Mouse (Mus musculus): ENCODE measurements around the gene Stk36. TPM values are rescaled to one million over a fixed set of nuclear protein-coding genes. Genes with fewer than 3 reads are reported as not detected.

Gene Stk36
- polyA plus RNA-seq, 1 experiment, result 0.12 TPM

DNA sequence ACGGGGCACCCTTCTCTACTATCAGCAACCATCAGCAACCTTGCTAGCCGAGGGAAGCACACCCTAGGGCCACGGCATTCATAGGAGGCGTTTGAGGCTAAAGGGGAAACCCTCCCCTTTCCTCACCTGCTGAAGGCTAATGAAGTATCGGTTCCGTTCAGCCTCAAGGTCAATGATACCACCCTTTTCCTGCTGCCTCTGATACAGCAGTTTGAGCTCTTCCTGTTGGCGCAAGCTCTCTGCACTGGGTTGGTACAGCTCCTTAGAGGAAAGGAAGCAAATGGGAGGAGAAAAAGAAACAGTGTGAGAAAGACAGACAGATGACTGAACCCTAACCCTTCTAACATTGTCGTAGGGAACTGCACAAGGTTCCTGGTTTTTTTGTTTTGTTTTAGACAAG, 6.8 kb upstream of the Stk36 start:
- TF ChIP-seq GATA1 (IDR thresholded peaks at IDR 0.05; ENCODE audit: borderline replicate concordance, low read length) (no peak), FLI1 (IDR thresholded peaks at IDR 0.05; ENCODE audit: low read length) (no peak)
- Histone ChIP-seq H3K4me1 (peaks cover 28% of the 10 kb centered on the region), H3K9me3 (no peaks in the 10 kb centered on the region), H3K4me3 (replicated peaks) (peak overlapping the region; percentile 78), H3K36me3 (replicated peaks; ENCODE audit: low read length) (peaks cover 84% of the 10 kb centered on the region), H3K27me3 (replicated peaks) (no peaks in the 10 kb centered on the region)

DNA sequence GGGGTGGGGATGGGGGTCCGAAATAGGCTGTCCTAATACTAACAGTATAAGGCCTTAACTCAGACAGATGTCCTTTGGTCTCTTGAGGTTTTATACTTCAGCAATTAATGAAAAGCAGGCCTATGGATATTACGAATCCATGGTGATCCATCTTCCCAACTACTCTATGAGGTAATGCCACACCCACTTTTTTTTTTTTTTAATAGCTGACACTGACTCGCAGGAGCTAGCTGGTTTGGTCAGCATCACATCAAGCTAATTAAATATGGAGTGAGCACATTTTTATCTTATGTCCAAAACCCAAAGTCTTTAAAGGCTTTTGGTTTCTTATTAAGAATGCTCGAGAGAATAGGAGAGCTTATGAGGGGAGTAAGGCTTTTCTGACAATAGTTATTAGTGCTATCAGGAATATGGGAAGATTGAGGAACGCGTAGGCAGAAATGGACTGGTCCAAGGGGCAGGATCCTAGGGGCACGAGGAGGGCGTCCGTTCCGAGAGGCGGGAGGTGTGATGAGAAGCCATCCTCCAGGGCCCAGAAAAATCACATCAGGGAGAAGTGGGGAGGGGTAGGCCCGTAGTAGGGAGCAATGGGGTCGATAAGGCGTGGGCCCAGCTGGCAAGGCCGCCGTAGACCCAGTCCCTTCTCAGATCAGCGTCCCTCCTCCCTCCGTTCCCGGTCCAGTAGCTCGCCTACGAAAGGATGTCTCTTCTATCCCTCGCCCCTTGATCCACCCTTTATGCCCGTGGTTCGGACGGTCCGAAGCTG, 561 bp upstream of the Stk36 start:
- peak overlapping the region; percentile 100 for H3K4me3 ChIP-seq (replicated peaks)
- no peaks in the 10 kb centered on the region for H3K9me3 ChIP-seq
- no peak for TF ChIP-seq FLI1 (IDR thresholded peaks at IDR 0.05; ENCODE audit: low read length)
- TF ChIP-seq GATA1 (IDR thresholded peaks at IDR 0.05; ENCODE audit: borderline replicate concordance, low read length), result no peak
- H3K27me3 ChIP-seq (replicated peaks), result no peaks in the 10 kb centered on the region
- peaks cover 29% of the 10 kb centered on the region for H3K36me3 ChIP-seq (replicated peaks; ENCODE audit: low read length)
- H3K4me1 ChIP-seq, result peaks cover 20% of the 10 kb centered on the region

DNA sequence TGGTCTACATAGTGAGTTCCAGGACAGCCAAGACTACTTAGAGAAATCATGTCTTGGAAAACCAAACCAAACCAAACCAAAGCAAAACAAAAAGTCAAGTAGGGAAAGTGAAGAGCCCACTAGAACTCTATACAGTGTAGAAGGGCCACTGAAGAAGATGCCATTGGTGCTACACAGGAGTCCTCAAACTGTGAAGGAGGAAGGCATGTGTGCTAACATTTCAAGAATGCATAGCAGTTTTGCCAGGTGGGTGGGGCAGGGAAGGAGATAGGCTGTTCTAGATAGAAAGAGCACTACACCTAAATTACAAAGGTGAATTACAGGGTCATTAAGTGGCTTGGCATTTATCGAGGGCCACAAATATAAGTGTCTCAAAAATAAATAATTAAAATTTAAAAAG, 22.9 kb downstream of the Stk36 start:
- no peak overlapping the region for H3K4me3 ChIP-seq (replicated peaks)
- no peaks in the 10 kb centered on the region for H3K9me3 ChIP-seq
- no peaks in the 10 kb centered on the region for H3K4me1 ChIP-seq
- H3K27me3 ChIP-seq (replicated peaks), result peaks cover 41% of the 10 kb centered on the region
- TF ChIP-seq GATA1 (IDR thresholded peaks at IDR 0.05; ENCODE audit: borderline replicate concordance, low read length), result no peak
- TF ChIP-seq FLI1 (IDR thresholded peaks at IDR 0.05; ENCODE audit: low read length), result no peak
- no peaks in the 10 kb centered on the region for H3K36me3 ChIP-seq (replicated peaks; ENCODE audit: low read length)

DNA sequence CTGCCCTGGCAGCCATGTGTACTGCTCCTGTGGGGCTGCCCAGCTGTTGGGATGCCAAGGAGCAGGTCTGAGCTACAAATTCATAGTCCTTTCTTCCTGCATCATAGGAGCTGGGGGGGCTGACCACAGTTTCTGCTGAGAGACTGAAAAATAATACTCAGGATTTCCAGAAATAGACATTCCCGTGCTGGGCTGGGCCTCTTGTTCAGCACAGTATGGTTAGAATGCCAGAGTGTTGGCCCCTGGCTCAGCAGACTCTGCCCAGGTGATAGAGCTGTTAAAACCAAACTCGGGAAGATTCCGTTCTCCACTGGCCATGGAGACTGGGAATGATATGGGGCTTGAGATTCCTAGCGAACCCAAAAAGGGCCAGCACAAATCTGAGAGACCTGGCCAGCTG, 24.8 kb downstream of the Stk36 start:
- Histone ChIP-seq H3K9me3 (no peaks in the 10 kb centered on the region), H3K36me3 (replicated peaks; ENCODE audit: low read length) (no peaks in the 10 kb centered on the region), H3K4me1 (no peaks in the 10 kb centered on the region), H3K4me3 (replicated peaks) (no peak overlapping the region), H3K27me3 (replicated peaks) (peaks cover 43% of the 10 kb centered on the region)
- TF ChIP-seq FLI1 (IDR thresholded peaks at IDR 0.05; ENCODE audit: low read length), result no peak
- no peak for TF ChIP-seq GATA1 (IDR thresholded peaks at IDR 0.05; ENCODE audit: borderline replicate concordance, low read length)

DNA sequence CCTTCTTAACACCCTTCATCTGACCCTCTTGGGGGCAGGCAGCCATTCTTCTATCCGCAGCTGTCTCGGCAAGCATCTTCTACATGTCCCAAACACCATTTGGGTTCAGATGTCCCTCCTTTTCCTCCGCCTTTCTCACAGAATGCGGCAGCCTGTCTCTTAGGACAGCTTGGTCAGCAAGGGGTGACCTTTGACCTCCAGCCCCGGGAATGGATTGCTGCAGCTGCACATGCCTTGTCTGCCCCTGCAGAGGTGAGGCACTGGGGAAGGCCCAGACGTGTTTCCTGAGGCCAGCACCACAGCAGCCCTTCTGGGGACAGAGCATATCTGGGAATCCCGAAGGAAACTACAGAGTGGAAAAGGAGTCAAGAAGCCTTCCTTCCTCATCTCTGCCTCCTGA, 26.8 kb downstream of the Stk36 start:
- no peaks in the 10 kb centered on the region for H3K36me3 ChIP-seq (replicated peaks; ENCODE audit: low read length)
- TF ChIP-seq FLI1 (IDR thresholded peaks at IDR 0.05; ENCODE audit: low read length) (no peak), GATA1 (IDR thresholded peaks at IDR 0.05; ENCODE audit: borderline replicate concordance, low read length) (no peak)
- H3K9me3 ChIP-seq, result no peaks in the 10 kb centered on the region
- no peaks in the 10 kb centered on the region for H3K4me1 ChIP-seq
- no peak overlapping the region for H3K4me3 ChIP-seq (replicated peaks)
- H3K27me3 ChIP-seq (replicated peaks), result peaks cover 42% of the 10 kb centered on the region

DNA sequence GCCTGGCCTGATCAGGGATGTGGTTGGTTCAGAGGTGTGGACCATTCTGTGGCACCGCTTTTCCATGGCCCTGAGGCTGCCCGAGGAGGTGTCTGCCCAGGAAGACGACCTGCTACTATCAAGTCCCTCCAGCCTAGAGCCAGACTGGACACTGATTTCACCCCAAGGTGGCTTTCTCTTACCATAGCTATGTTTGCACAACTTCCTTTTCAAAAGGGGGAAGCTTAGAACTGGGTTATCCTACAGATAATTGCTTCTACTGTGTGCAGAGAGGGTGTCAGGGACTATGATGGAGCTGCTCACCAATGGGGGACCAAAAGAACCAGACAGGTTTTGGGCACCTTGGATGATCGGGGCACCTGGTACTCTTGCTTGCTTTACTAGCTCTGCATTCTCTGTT, 31.5 kb downstream of the Stk36 start:
- no peaks in the 10 kb centered on the region for H3K9me3 ChIP-seq

DNA sequence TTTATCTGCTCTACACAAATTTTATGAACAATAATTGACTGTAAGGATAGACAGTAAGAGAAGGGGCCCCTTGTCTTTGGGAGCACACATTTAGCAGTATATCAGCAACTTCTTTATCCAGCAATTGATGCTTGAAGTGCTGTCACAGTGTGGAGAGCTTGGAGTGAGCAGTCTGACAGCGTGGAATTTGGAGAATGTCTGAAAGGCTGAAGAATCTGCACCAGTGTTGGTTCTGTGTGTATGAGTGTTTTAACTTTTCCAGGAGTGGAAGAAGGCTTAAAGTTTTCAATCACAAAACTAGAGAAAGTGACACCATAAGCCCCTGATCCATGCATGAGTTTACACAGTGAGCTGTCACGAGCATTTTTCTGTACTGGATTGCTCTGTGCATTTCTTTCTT, 42.3 kb downstream of the Stk36 start:
- H3K4me3 ChIP-seq (replicated peaks), result no peak overlapping the region
- TF ChIP-seq FLI1 (IDR thresholded peaks at IDR 0.05; ENCODE audit: low read length), result no peak
- no peak for TF ChIP-seq GATA1 (IDR thresholded peaks at IDR 0.05; ENCODE audit: borderline replicate concordance, low read length)
- H3K27me3 ChIP-seq (replicated peaks), result peaks cover 10% of the 10 kb centered on the region
- H3K4me1 ChIP-seq, result no peaks in the 10 kb centered on the region
- H3K9me3 ChIP-seq, result no peaks in the 10 kb centered on the region
- H3K36me3 ChIP-seq (replicated peaks; ENCODE audit: low read length), result no peaks in the 10 kb centered on the region

More for the DNA sequence above, 31.5 kb downstream of the Stk36 start:
- H3K4me1 ChIP-seq, result no peaks in the 10 kb centered on the region
- peaks cover 46% of the 10 kb centered on the region for H3K27me3 ChIP-seq (replicated peaks)
- H3K36me3 ChIP-seq (replicated peaks; ENCODE audit: low read length), result no peaks in the 10 kb centered on the region
- TF ChIP-seq FLI1 (IDR thresholded peaks at IDR 0.05; ENCODE audit: low read length) (no peak), GATA1 (IDR thresholded peaks at IDR 0.05; ENCODE audit: borderline replicate concordance, low read length) (no peak)
- H3K4me3 ChIP-seq (replicated peaks), result no peak overlapping the region

DNA sequence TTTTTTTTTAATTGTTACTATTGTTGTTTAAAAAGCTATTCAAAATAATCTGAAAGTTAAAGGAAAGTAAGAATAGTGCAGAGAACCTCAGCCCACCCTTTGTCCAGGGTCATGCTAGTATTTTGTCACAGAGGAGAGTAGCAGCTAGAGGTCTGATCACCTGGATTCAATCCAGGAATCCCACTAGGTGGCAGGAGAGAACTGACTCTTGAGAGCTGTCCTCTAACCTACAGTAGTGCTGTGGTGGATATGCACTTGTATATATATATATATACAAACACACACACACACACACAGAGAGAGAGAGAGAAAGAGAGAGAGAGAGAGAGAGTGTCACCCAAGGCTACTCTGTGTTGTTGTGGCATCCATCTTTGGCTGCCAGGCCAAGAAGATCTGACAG, 42.7 kb downstream of the Stk36 start:
- Histone ChIP-seq H3K4me3 (replicated peaks) (no peak overlapping the region), H3K27me3 (replicated peaks) (peaks cover 11% of the 10 kb centered on the region), H3K9me3 (no peaks in the 10 kb centered on the region), H3K4me1 (no peaks in the 10 kb centered on the region), H3K36me3 (replicated peaks; ENCODE audit: low read length) (no peaks in the 10 kb centered on the region)
- TF ChIP-seq FLI1 (IDR thresholded peaks at IDR 0.05; ENCODE audit: low read length) (no peak), GATA1 (IDR thresholded peaks at IDR 0.05; ENCODE audit: borderline replicate concordance, low read length) (no peak)

DNA sequence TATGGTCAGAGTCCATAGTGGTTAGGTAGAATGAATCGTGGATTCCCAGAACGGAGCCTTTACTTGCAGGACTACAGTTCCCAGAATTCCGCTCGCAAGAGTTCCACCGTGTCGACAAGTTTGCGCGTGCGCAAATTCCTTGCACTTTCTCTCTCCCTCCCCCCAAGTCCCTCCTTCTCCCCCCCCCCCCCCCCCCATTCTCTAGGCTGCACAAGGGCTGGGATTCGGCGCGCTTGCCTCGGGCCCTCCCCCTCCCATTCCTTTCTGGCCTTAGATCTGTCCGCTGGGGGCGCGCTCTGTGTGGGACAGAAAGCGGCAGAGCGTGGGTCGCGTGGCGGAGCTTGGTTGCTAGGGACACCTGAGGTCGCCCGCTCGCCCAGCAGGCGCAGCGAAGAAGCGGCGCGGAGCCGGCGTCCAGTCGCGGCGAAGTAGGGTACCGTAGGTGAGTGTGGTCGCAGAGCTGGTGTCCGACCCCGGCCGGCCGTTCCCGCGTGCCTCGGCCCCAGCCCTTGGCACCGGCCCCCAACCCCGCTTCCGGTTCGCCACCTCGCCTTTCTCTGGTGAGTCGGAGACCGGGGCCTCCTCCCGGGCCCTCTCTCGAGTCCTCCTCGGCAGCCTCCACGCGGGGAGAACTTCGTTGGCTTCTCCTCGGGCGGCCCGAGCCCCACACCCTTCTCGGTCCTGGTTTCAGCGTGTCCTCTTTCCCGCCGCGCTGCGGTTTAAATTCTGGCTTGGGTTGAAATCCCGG, 60.4 kb downstream of the Stk36 start, which contains the start of gene Ttll4:
Ttll4 (plus strand) TSS at position 298 of the 748 bp plus-strand sequence.
- H3K36me3 ChIP-seq (replicated peaks; ENCODE audit: low read length), result peaks cover 8% of the 10 kb centered on the region
- TF ChIP-seq FLI1 (IDR thresholded peaks at IDR 0.05; ENCODE audit: low read length) (no peak), GATA1 (IDR thresholded peaks at IDR 0.05; ENCODE audit: borderline replicate concordance, low read length) (no peak)
- H3K27me3 ChIP-seq (replicated peaks), result no peaks in the 10 kb centered on the region
- no peaks in the 10 kb centered on the region for H3K9me3 ChIP-seq
- peaks cover 26% of the 10 kb centered on the region for H3K4me1 ChIP-seq
- H3K4me3 ChIP-seq (replicated peaks), result peak within 1 kb of the TSS; percentile 98

DNA sequence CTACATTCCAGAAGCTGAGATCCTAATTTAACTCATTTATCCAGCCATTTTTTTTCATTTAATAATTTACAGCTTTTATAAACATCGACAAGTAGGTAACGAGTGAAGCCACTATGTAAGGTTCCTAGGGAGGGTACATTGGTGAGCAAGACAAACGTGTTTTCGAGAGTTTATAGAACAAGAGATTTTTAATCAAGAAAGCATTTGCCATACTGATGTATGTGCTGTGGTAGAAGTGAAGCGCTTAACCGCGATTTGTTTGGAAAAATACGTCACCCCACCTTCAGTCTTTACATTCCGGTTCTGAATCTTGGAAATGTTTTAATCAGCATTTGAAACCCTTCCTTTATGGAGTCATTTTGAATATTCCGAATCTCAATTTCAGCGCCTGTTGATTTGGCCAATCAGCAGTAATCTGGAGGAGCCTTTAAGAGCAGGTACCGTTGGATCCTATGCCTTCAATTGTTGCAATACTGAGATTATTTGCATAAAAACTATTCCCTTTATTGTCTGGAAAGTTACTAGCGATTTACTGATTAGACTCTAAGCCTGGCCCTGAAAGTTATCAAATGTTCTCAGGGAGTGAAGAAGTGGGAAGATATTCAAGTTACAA, 61.1 kb downstream of the Stk36 start:
- Histone ChIP-seq H3K27me3 (replicated peaks) (no peaks in the 10 kb centered on the region), H3K4me1 (peaks cover 30% of the 10 kb centered on the region), H3K36me3 (replicated peaks; ENCODE audit: low read length) (peaks cover 11% of the 10 kb centered on the region), H3K9me3 (no peaks in the 10 kb centered on the region), H3K4me3 (replicated peaks) (peak overlapping the region; percentile 98)
- no peak for TF ChIP-seq GATA1 (IDR thresholded peaks at IDR 0.05; ENCODE audit: borderline replicate concordance, low read length)
- TF ChIP-seq FLI1 (IDR thresholded peaks at IDR 0.05; ENCODE audit: low read length), result no peak
